Mouse (Mus musculus) macrophage (primary cell): Measurements from ENCODE around the gene Mief1. TPM values are rescaled to one million over a fixed set of nuclear protein-coding genes. Genes with fewer than 3 reads are reported as not detected.

Source experiments
- H3K27ac ChIP-seq: fragments of 350-480 bp; formaldehyde crosslinking; 2 replicates; pipeline ENCODE4 v1.9.0; 2021
- H3K36me3 ChIP-seq: fragments of 350-480 bp; formaldehyde crosslinking; 2 replicates; pipeline ENCODE4 v1.9.0; 2021; ENCODE audit errors: inconsistent target
- H3K4me3 ChIP-seq: fragments of 350-480 bp; formaldehyde crosslinking; 2 replicates; pipeline ENCODE4 v1.9.0; 2021; ENCODE audit errors: inconsistent target
- H3K79me2 ChIP-seq: fragments of 350-480 bp; formaldehyde crosslinking; 2 replicates; pipeline ENCODE4 v1.9.0; 2021; ENCODE audit errors: inconsistent target
- WGBS: methylation state at CpG from one replicate; pipeline ENCODE4 v1.1.7; 2026; ENCODE audit warnings: inconsistent platforms; ENCODE audit not compliant: missing documents; 5-methylcytosine and 5-hydroxymethylcytosine counted together
- polyA plus RNA-seq: library from polyadenylated mRNA; stranded (reverse); fragments of 250-400 nt; gene quantifications from 3 replicates; pipeline ENCODE4 v1.2.4, GENCODE M21; 2018; ENCODE audit warnings: inconsistent platforms

Mief1 gene
- polyA plus RNA-seq, 1 experiment from 2014 or later, result 11.6 TPM

DNA sequence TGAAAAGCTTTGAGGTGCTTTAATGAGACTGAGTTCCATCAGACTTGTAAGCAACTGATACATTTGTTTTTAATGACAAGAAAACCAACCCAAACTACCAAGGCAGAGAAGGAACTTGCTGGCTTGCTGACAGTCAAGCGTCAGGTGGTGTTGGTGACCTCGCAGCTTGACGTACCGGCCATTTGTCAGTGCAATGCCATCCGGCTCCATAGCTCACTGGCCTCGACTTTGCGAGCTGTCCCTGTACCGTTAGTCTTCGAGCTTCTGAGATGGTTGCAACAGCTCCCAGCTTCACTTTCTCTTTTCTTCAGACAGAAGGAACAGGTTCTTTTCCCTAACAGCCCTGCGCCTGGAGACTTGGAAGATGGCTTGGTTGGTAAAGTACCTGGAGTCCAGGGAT is 16.3 kb upstream of the Mief1 start:
- Histone ChIP-seq H3K36me3 (no peaks in the 10 kb centered on the region), H3K27ac (peak overlapping the region; percentile 100), H3K79me2 (peaks cover 11% of the 10 kb centered on the region; the same call in 1 of the 2 replicates), H3K4me3 (no peak overlapping the region)
- WGBS, result 81% methylated on average over 10 of the region's 10 CpGs

DNA sequence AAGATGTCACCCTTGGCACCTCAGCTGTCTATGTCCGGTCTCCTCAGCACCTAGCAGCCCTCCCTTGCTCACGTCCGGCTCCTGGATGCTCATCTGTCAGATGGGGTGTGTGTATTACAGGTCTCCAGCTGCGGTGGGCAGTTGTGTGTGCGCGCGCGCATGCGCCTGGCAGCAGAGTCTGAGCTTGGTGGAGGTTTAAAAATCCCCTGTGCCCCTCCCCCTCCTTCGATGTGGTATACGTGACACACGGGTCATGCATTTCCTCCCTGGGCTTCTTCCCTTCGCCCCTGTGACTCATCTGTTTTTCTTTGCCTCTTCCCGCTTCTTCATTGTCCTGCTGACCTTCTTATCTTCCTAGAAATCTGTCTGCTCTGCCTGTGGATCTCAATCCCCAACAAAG is 14.6 kb upstream of the Mief1 start:
- H3K27ac ChIP-seq, result peak overlapping the region; percentile 100
- WGBS, result 14% methylated on average over 14 of the region's 14 CpGs
- H3K36me3 ChIP-seq, result no peaks in the 10 kb centered on the region
- peaks cover 11% of the 10 kb centered on the region; the same call in 1 of the 2 replicates for H3K79me2 ChIP-seq
- H3K4me3 ChIP-seq, result peak overlapping the region; percentile 45

DNA sequence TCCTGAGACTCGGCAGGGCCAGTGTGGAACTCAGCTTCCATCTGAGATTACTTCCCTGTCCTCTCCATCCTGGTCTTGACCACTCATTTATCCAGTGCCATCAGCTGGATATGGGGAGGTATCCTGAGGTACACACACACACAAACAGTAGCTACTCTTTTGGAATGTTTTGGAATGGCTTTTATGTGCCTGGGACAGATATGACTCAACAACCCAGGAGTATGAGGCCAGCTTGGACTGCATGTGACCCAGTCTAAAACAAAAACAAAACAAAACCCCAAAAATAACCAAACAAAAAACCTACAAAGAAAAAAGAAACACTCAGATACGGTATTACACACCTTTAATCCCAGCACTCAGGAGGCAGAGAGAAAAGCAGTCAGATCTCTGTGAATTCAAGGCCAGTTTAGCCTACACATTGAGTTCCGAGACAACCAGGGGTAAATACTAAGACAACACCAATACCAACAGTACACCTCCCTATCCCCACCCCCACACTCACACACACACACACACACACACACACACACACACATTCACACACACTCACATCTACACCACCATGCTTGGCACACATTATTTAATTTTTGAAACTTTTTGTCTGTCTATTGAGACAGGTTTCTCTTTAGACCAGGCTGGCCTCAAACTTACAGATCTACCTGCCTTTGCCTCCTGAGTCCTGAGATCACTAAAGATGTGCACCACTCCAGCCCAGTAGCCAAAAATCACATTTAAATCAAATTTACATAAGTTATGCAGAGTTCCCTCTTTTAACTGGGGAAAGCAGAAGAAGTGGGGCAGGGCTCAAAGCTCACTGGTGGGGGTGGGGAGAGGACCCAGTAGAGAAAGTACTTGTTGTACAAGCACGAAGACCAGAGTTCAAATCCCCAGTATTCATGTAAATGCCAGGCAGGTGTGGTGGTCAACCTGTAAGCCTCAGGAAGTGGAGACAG is 13.8 kb upstream of the Mief1 start:
- Histone ChIP-seq H3K79me2 (peaks cover 11% of the 10 kb centered on the region; the same call in 1 of the 2 replicates), H3K27ac (peak overlapping the region; percentile 100), H3K4me3 (peak overlapping the region; percentile 45; the same call in 1 of the 2 replicates), H3K36me3 (no peaks in the 10 kb centered on the region)
- WGBS, result 62% methylated on average over 4 of the region's 4 CpGs

DNA sequence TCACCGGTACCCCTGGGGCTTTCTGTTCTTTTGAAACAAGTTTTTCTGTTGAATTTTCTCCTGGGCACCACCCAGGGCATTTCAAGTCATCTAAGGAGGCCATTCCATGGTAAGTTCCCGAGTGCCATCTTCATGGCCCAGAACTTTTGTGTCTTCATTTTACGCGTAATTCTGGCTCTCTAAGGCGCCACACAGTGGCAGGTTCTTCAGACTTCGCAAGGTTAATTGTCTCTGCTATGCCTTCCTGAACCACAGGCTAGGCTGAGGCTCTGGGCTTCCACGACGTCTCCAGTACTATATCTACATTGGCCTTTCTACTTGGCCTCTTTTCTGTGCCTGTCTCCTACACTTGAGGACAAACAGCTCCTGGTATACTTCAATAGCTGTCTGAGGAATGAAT is 12.8 kb upstream of the Mief1 start:
- no peaks in the 10 kb centered on the region for H3K36me3 ChIP-seq
- peaks cover 11% of the 10 kb centered on the region; the same call in 1 of the 2 replicates for H3K79me2 ChIP-seq
- 91% methylated on average over 8 of the region's 8 CpGs for WGBS
- no peak overlapping the region for H3K4me3 ChIP-seq
- peak overlapping the region; percentile 100 for H3K27ac ChIP-seq

DNA sequence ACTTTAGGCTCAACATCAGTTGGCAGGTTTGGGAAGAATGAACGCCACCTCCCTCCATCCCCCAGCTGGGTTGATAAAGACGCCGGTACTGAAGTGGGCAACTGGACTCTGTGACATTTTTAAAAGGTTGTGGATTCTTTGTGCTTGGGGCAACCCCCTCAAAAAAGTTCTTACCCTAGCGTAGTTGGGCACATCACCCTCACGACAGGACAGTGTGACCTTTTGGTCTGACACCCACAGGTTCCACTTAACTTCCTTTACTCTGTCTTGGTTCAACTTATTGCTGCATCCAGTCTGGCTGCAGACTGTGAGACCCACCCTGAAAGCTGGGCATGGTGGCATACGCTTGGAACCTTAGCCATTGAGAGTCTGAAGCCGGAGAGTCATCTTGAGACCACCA is 10.1 kb upstream of the Mief1 start:
- H3K4me3 ChIP-seq, result no peak overlapping the region

DNA sequence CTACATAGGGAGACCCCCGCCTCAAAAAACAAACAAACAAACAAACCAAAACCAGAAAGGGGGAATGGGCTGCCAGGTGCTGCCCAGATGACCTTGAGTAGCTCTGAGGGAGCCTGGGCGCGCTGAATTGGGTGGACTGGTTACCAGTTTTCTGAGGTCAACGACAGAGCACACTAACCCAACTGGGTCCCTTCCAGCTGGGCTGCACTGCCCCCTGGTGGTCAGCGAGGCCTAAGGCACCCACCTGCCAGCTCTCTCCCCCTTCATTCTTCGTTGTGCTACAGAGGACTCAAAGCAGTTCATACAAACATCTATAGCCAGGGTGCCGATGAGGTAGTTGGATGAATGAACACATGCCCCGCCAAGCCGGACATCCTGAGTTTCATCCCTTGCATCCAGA is 8.6 kb upstream of the Mief1 start:
- H3K4me3 ChIP-seq, result no peak overlapping the region
- no peaks in the 10 kb centered on the region for H3K36me3 ChIP-seq
- no peak overlapping the region for H3K27ac ChIP-seq
- H3K79me2 ChIP-seq, result no peaks in the 10 kb centered on the region
- 34% methylated on average over 9 of the region's 9 CpGs for WGBS

More for the DNA sequence above, 10.1 kb upstream of the Mief1 start:
- no peaks in the 10 kb centered on the region for H3K36me3 ChIP-seq
- WGBS, result 93% methylated on average over 7 of the region's 7 CpGs
- H3K27ac ChIP-seq, result no peak overlapping the region
- H3K79me2 ChIP-seq, result peaks cover 1% of the 10 kb centered on the region; the same call in 1 of the 2 replicates

DNA sequence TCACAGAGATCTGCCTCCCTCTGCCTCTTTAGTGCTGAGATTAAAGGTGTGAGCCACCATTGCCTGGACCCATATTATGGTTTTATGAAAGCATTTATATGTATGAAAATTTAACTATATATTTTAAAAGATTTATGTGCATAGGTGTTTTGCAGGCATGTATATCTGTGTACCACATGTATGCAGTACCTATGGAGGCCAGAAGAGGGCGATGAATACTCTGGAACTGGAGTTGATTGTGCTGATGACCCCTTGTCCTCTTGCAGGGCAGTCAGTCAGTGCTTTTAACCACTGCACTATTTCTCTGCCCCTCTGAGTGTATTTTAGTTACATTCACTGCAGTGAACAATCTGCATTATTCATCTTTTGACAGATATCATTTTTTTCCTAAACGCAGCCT is 8.0 kb upstream of the Mief1 start:
- Histone ChIP-seq H3K4me3 (no peak overlapping the region), H3K36me3 (no peaks in the 10 kb centered on the region), H3K27ac (no peak overlapping the region), H3K79me2 (no peaks in the 10 kb centered on the region)
- WGBS, result 45% methylated on average over 2 of the region's 2 CpGs

DNA sequence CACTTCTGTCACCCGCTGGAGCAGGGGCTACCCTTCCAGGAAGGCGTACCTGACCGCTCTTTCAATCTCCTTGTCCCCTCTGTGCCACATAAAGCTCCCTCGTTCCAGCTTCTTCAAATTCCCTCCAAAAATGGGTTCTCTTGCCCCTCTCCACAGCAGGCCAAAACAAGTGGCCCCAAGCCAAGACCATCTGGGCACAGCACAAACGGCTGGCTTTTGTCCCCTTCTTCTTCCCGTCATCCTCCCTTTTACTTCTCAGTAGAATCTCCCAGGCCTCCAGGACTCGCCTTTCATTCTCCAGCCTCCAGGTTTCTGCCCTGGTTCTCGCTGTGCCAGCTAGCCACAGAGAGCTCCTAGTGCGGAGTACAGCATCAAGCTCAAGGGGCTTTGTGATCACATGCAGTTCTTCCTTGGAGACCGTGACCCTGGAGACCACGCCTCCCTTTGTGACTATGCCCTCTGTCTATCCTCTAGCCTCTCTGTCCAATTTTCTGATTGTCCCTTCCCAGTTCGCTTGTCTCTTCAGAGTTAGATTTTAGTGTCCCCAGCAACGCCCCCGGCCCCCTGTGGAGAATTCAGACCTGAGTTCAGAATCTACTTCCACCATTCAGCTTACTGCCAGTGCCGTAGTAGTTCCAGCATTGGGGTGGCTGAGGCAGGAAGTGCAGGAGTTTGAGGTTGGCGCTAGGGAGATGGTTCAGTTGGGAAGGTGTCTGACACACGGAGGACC is 5.6 kb upstream of the Mief1 start:
- Histone ChIP-seq H3K4me3 (no peak overlapping the region), H3K79me2 (no peaks in the 10 kb centered on the region), H3K27ac (no peak overlapping the region), H3K36me3 (no peaks in the 10 kb centered on the region)
- 87% methylated on average over 17 of the region's 17 CpGs for WGBS

DNA sequence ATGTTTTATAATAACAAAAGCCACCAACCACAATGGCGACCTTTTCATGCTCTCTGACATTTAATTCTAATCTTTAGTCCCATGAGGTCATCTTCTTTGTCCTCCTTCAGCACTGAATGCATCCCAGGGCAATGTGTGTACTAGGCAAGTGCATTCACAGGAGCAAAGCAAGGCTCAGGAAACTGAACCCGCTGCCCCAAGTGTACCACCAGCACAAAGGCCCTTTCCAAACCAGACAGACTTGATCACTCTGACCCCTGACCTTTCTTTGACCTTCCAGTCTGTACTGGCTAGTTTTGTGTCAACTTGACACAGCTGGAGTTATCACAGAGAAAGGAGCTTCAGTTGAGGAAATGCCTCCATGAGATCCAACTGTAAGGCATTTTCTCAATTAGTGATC is 1.5 kb upstream of the Mief1 start:
- H3K36me3 ChIP-seq, result peaks cover 15% of the 10 kb centered on the region
- no peak overlapping the region for H3K27ac ChIP-seq
- H3K79me2 ChIP-seq, result peaks cover 33% of the 10 kb centered on the region
- no peak overlapping the region for H3K4me3 ChIP-seq
- 100% methylated on average over 2 of the region's 2 CpGs for WGBS

DNA sequence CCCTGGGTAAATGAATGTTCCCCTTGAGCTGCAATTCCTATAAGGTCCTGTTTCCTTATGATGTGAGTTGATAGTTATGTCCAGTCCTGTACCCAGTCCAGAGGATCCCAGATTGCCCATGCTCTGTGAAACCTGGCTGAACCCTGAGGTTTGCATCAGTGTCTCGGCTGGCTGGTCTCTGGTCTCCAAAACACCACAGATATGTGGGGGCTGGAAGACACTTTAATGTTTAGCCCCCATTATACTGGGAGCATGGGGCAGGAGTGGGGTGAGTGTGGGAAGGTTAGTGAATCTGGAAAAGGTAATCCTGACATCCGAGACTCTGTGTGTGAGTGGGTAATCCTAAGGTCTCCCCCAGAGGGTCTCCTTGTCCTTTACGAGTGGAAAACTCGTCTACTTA is 765 bp upstream of the Mief1 start:
- H3K79me2 ChIP-seq, result peaks cover 40% of the 10 kb centered on the region
- 91% methylated on average over 4 of the region's 4 CpGs for WGBS
- no peak overlapping the region for H3K4me3 ChIP-seq
- peaks cover 19% of the 10 kb centered on the region for H3K36me3 ChIP-seq
- H3K27ac ChIP-seq, result peak overlapping the region; percentile 55

DNA sequence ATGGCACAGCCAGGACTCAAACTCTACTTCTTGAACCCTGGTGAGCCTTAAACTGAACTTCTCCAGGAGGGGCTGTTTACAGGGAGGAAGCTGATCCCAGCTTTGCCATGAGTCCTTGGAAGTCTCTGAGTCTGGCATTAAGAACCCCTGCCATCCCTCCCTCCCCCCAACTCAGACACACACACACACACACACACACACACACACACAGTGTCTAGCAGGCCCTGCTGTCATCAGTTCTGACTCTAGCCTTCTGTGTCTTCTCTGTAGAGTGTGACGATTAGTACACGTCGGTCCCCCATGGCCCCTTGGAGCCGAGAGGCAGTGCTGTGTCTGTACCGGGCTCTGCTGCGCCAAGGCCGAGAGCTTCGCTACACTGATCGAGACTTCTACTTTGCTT is 1.7 kb downstream of the Mief1 start, which contains the start of gene AC140267.1:
AC140267.1 (plus strand) TSS at position 301 of the 400 bp plus-strand sequence.
- WGBS, result 98% methylated on average over 5 of the region's 9 CpGs
- peak within 1 kb of the TSS; percentile 77 for H3K27ac ChIP-seq
- H3K79me2 ChIP-seq, result peaks cover 49% of the 10 kb centered on the region
- peak within 1 kb of the TSS; percentile 94 for H3K4me3 ChIP-seq
- H3K36me3 ChIP-seq, result peaks cover 37% of the 10 kb centered on the region

DNA sequence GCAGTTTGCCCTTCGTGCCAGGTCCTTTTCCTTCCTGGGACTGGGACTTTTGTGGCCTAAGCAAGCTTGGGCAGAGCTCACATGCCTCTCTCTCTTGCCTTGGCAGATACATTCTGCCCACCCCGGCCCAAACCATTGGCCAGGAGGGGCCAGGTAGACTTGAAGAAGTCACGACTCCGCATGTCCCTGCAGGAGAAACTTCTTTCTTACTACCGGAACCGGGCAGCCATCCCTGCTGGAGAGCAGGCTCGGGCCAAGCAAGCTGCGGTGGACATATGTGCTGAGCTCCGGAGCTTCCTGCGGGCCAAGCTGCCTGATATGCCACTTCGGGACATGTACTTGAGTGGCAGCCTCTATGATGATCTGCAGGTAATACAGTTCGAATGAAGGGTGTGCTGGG is 14.3 kb downstream of the Mief1 start:
- Histone ChIP-seq H3K36me3 (peaks cover 80% of the 10 kb centered on the region), H3K4me3 (no peak overlapping the region), H3K27ac (no peak overlapping the region), H3K79me2 (peaks cover 27% of the 10 kb centered on the region)
- 97% methylated on average over 10 of the region's 12 CpGs for WGBS

DNA sequence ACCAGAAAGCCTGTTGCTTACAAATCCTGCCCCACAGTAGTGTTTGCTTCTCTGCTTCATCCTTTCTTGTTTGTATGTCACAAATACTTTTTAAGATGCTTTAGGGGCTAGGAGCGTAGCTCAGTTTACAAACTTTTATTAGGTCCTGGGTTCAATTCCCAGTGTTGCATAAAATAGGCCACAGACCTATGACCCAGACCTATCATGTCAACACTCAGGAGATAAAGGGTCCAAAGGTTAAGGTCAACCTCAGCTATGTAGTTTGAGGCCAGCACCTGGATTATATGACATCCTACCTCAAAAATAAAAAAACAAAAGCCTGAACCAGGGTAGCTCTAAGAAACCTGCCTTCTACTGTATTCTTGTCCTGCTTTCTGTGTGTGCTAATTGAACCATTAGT is 14.8 kb downstream of the Mief1 start:
- Histone ChIP-seq H3K27ac (no peak overlapping the region), H3K4me3 (no peak overlapping the region), H3K36me3 (peaks cover 77% of the 10 kb centered on the region), H3K79me2 (peaks cover 23% of the 10 kb centered on the region; the same call in 1 of the 2 replicates)
- WGBS, result 93% methylated on average over 1 of the region's 1 CpGs

DNA sequence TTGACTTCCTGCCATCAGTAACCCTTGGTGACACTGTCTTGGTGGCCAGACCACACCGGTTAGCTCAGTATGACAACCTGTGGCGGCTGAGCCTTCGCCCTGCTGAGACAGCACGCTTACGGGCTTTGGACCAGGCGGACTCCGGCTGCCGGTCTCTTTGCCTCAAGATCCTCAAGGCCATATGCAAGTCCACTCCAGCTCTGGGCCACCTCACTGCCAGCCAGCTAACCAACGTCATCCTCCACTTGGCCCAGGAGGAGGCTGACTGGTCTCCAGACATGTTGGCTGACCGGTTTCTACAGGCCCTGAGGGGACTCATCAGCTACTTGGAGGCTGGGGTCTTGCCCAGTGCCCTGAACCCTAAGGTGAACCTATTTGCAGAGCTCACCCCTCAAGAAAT is 15.9 kb downstream of the Mief1 start:
- H3K4me3 ChIP-seq, result no peak overlapping the region
- H3K36me3 ChIP-seq, result peaks cover 71% of the 10 kb centered on the region
- peaks cover 12% of the 10 kb centered on the region; the same call in 1 of the 2 replicates for H3K79me2 ChIP-seq
- over 99% methylated on average over 10 of the region's 10 CpGs for WGBS
- H3K27ac ChIP-seq, result no peak overlapping the region

DNA sequence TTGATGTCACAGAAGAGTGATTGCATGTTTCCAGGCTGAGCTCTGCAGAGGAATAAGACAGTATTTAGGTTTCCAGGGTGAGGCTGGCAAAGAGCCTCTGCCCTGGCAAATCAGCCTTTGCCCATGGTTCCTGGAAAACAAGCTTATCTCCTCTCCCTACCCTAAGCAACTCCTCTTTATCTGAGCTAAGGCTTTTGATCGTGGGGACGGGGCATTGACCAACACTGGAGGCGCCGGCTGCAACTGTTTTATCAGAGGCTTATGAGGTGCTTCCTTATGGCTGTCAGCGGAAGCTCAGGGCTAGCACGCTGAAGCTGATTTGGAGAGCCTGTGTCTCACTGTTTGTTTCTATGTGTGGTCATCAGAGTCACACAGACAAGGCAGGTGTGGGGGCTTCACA is 16.8 kb downstream of the Mief1 start:
- H3K4me3 ChIP-seq, result no peak overlapping the region
- 98% methylated on average over 6 of the region's 6 CpGs for WGBS
- peaks cover 65% of the 10 kb centered on the region for H3K36me3 ChIP-seq
- H3K79me2 ChIP-seq, result peaks cover 6% of the 10 kb centered on the region; the same call in 1 of the 2 replicates
- H3K27ac ChIP-seq, result no peak overlapping the region
